Mouse (Mus musculus): Measurements from ENCODE around the gene Aig1. TPM values are rescaled to one million over a fixed set of nuclear protein-coding genes. Genes with fewer than 3 reads are reported as not detected.

Aig1 gene
- polyA plus RNA-seq, 1 experiment from 2014 or later, result 44.1 TPM

DNA sequence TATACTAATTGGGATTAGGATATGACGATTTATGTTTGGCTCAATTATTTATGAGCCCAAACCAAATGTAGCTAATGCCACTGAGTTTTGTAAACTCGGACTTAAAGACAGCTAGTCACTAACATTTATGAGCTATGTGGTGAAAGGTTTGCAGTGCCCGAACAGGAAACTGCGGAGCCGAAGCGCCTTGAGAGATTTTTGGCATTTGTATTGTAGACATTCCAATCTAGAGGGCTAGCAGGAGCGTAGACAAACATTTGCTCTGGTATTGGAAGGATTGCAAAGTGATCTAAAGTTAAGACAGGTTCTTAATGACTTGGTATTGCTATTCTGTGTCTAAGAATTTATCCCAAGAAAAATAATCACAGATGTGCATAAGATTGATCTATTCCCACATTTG is 12.3 kb downstream of the Aig1 start:
- H3K36me3 ChIP-seq (ENCODE audit: control insufficient read depth, insufficient read depth, low read length), result no peaks in the 10 kb centered on the region

DNA sequence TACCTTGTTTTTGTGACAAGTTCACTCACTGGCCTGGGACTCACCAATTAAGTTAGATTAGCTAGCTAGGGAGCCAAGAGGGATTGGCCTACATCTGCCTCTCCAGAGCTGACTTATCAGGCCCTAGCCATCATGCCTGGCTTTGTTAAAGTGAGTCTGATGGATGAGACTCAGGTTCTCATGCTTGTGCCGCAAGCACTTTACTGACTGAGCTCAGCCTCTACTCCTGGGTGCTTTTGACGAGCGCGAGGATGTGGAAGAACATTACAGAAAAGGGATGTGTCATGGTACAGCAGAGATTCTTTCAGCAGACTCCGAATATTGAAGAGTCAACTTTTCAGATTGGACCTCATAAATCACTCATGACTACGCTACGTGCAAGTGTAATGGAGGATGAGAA is 12.8 kb downstream of the Aig1 start:
- 82% methylated on average over 7 of the region's 7 CpGs for WGBS
- Histone ChIP-seq H3K4me2 (ENCODE audit: low read depth) (no peak overlapping the region), H3K4me1 (ENCODE audit: control insufficient read depth, insufficient read depth, low read length) (0 out of 2 replicates have a peak, but pooled peaks cover 3% of the 10 kb centered on the region), H3K9me3 (ENCODE audit: control insufficient read depth, low read length) (no peaks in the 10 kb centered on the region), H3K4me3 (ENCODE audit: low read depth, low read length) (no peak overlapping the region), H3K36me3 (ENCODE audit: control insufficient read depth, insufficient read depth, low read length) (no peaks in the 10 kb centered on the region), H3K27ac (ENCODE audit: low read depth, low read length) (no peak overlapping the region), H3K9ac (ENCODE audit: low read length) (no peak overlapping the region), H3K27me3 (ENCODE audit: control insufficient read depth, insufficient read depth, low read length) (no peaks in the 10 kb centered on the region)
- ATAC-seq (ENCODE audit: insufficient read depth, low FRiP score, low TSS enrichment), result no peak
- no peak for DNase-seq (ENCODE audit: low spot score)

More for the DNA sequence above, 12.3 kb downstream of the Aig1 start:
- no peak for DNase-seq (ENCODE audit: low spot score)
- H3K9ac ChIP-seq (ENCODE audit: low read length), result no peak overlapping the region
- no peak overlapping the region for H3K4me2 ChIP-seq (ENCODE audit: low read depth)
- no peak overlapping the region for H3K27ac ChIP-seq (ENCODE audit: low read depth, low read length)
- no peaks in the 10 kb centered on the region for H3K27me3 ChIP-seq (ENCODE audit: control insufficient read depth, insufficient read depth, low read length)
- no peaks in the 10 kb centered on the region for H3K9me3 ChIP-seq (ENCODE audit: control insufficient read depth, low read length)
- no peak overlapping the region for H3K4me3 ChIP-seq (ENCODE audit: low read depth, low read length)
- no peak for ATAC-seq (ENCODE audit: insufficient read depth, low FRiP score, low TSS enrichment)
- WGBS, result 89% methylated on average over 7 of the region's 7 CpGs
- H3K4me1 ChIP-seq (ENCODE audit: control insufficient read depth, insufficient read depth, low read length), result 0 out of 2 replicates have a peak, but pooled peaks cover 3% of the 10 kb centered on the region

DNA sequence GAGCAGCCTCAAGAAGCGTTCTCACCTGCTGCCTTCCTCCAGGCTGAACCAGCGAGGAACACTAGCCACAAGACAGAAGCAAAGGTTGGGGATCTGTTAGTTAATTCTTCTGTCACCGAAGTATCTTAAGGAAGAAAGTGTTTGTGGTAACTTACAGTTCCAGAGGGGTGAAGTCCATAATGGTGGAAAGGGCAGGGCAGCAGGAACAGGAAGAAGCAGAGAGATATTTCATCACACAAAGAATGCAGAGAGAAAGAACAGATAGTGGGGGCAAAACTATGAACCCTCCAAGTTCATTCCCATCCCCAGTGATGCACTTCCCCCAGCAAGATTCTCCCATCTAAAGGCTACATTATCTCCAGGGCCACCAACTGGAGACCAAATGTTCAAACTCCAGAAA is 13.7 kb downstream of the Aig1 start:
- Histone ChIP-seq H3K27ac (ENCODE audit: low read depth, low read length) (no peak overlapping the region), H3K36me3 (ENCODE audit: control insufficient read depth, insufficient read depth, low read length) (no peaks in the 10 kb centered on the region), H3K9ac (ENCODE audit: low read length) (no peak overlapping the region), H3K4me2 (ENCODE audit: low read depth) (no peak overlapping the region), H3K4me1 (ENCODE audit: control insufficient read depth, insufficient read depth, low read length) (peaks cover 5% of the 10 kb centered on the region), H3K4me3 (ENCODE audit: low read depth, low read length) (no peak overlapping the region), H3K9me3 (ENCODE audit: control insufficient read depth, low read length) (no peaks in the 10 kb centered on the region), H3K27me3 (ENCODE audit: control insufficient read depth, insufficient read depth, low read length) (no peaks in the 10 kb centered on the region)
- ATAC-seq (ENCODE audit: insufficient read depth, low FRiP score, low TSS enrichment) (no peak), DNase-seq (ENCODE audit: low spot score) (no peak)
- 90% methylated on average over 3 of the region's 3 CpGs for WGBS

DNA sequence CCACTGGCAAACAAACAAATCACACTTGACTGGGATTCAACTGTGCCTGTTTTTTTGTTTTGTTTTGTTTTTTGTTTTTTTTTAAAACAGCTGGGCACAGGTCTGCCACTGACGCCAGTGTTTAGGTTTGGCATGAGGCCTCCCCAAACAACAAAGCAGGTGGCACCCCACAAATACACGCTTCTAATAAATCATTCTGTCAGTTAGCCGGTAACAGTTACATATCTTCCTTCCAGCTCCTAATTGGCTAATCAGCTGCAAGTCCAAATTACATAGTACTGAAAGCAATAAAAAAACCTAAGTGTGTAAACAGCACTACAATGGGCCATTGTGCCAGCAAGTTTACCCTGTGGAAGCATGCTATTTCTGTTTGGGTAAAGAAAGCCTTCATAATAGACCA is 18.7 kb downstream of the Aig1 start:
- no peak overlapping the region for H3K27ac ChIP-seq (ENCODE audit: low read depth, low read length)
- peak; percentile 22 for DNase-seq (ENCODE audit: low spot score)
- no peak overlapping the region for H3K9ac ChIP-seq (ENCODE audit: low read length)
- H3K4me3 ChIP-seq (ENCODE audit: low read depth, low read length), result no peak overlapping the region
- H3K4me2 ChIP-seq (ENCODE audit: low read depth), result no peak overlapping the region
- H3K4me1 ChIP-seq (ENCODE audit: control insufficient read depth, insufficient read depth, low read length), result peaks cover 3% of the 10 kb centered on the region
- 22% methylated on average over 3 of the region's 3 CpGs for WGBS
- ATAC-seq (ENCODE audit: insufficient read depth, low FRiP score, low TSS enrichment), result no peak
- H3K9me3 ChIP-seq (ENCODE audit: control insufficient read depth, low read length), result peaks cover 3% of the 10 kb centered on the region; the same call in 1 of the 2 replicates
- H3K27me3 ChIP-seq (ENCODE audit: control insufficient read depth, insufficient read depth, low read length), result no peaks in the 10 kb centered on the region
- H3K36me3 ChIP-seq (ENCODE audit: control insufficient read depth, insufficient read depth, low read length), result no peaks in the 10 kb centered on the region

DNA sequence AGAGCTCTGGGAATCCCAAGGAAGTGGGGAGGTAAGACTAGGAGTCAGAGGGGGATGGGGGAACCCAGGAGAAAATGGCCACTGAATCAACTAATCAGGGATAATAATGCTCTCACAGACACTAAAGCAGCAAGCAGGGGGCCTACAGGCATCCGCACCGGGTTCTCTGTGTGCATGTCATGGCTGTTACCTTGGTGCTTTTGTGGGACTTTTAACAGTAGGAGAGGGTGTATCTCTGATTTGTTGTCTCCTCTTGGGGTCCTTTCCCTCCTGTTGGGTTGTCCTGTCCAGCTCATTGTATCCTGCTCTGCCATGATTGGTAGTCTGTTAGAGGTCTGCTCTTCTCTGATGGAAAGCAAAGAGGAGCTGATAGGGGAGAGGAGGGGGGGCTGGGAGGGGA is 19.6 kb downstream of the Aig1 start:
- Histone ChIP-seq H3K27ac (ENCODE audit: low read depth, low read length) (no peak overlapping the region), H3K27me3 (ENCODE audit: control insufficient read depth, insufficient read depth, low read length) (no peaks in the 10 kb centered on the region), H3K36me3 (ENCODE audit: control insufficient read depth, insufficient read depth, low read length) (no peaks in the 10 kb centered on the region), H3K9me3 (ENCODE audit: control insufficient read depth, low read length) (peaks cover 3% of the 10 kb centered on the region; the same call in 1 of the 2 replicates), H3K4me2 (ENCODE audit: low read depth) (no peak overlapping the region), H3K9ac (ENCODE audit: low read length) (no peak overlapping the region), H3K4me1 (ENCODE audit: control insufficient read depth, insufficient read depth, low read length) (peaks cover 3% of the 10 kb centered on the region), H3K4me3 (ENCODE audit: low read depth, low read length) (no peak overlapping the region)
- DNase-seq (ENCODE audit: low spot score), result peak; percentile 51
- 10% methylated on average over 2 of the region's 2 CpGs for WGBS
- ATAC-seq (ENCODE audit: insufficient read depth, low FRiP score, low TSS enrichment), result peak; percentile 89

DNA sequence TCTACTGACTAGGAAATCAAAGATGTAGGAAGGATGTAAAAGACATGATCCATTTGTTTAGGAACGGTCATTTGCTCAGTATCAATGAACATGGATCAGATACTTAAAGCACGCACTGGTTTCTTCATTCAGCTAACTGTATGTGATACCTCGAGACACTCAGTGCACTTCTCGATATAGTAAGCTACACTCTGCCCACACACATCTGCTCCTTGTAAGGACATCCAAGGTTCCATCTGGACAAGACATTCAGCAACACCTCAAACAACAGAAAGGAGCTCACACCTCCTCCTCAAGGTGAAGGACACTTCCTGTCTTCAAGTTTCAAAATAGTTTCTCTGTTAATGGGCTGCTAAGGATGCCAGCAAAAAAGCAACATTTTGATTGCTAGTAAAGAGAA is 23.9 kb downstream of the Aig1 start:
- H3K9me3 ChIP-seq (ENCODE audit: control insufficient read depth, low read length), result peaks cover 3% of the 10 kb centered on the region; the same call in 1 of the 2 replicates
- no peaks in the 10 kb centered on the region for H3K36me3 ChIP-seq (ENCODE audit: control insufficient read depth, insufficient read depth, low read length)
- no peak overlapping the region for H3K4me3 ChIP-seq (ENCODE audit: low read depth, low read length)
- 87% methylated on average over 4 of the region's 4 CpGs for WGBS
- no peaks in the 10 kb centered on the region for H3K27me3 ChIP-seq (ENCODE audit: control insufficient read depth, insufficient read depth, low read length)
- H3K9ac ChIP-seq (ENCODE audit: low read length), result no peak overlapping the region
- no peak overlapping the region for H3K27ac ChIP-seq (ENCODE audit: low read depth, low read length)
- no peaks in the 10 kb centered on the region; the same call in none of the 2 replicates for H3K4me1 ChIP-seq (ENCODE audit: control insufficient read depth, insufficient read depth, low read length)
- H3K4me2 ChIP-seq (ENCODE audit: low read depth), result no peak overlapping the region
- ATAC-seq (ENCODE audit: insufficient read depth, low FRiP score, low TSS enrichment) (no peak), DNase-seq (ENCODE audit: low spot score) (no peak)

DNA sequence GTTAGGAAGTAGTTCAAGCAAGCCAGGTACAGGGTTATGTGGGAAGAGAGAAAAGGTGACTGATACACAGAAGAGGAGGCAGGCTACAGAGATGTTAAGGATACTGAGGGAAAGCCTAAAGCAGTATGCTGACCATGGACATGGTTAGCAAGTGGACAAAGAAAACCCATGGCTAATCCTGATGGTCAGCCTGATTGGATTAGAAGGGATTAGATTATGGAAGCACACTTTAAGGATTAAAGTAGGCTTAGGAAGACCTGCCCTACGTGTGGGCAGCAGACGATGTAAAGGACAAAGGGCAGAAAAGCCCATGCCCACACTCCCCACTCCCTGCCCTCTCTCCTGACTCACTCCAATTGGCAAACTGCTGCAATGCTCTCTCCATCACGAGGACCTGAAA is 25.0 kb downstream of the Aig1 start:
- Histone ChIP-seq H3K36me3 (ENCODE audit: control insufficient read depth, insufficient read depth, low read length) (no peaks in the 10 kb centered on the region), H3K4me1 (ENCODE audit: control insufficient read depth, insufficient read depth, low read length) (no peaks in the 10 kb centered on the region), H3K27ac (ENCODE audit: low read depth, low read length) (no peak overlapping the region), H3K27me3 (ENCODE audit: control insufficient read depth, insufficient read depth, low read length) (no peaks in the 10 kb centered on the region), H3K9me3 (ENCODE audit: control insufficient read depth, low read length) (peaks cover 3% of the 10 kb centered on the region; the same call in 1 of the 2 replicates), H3K4me3 (ENCODE audit: low read depth, low read length) (no peak overlapping the region), H3K4me2 (ENCODE audit: low read depth) (no peak overlapping the region), H3K9ac (ENCODE audit: low read length) (no peak overlapping the region)
- 70% methylated on average over 3 of the region's 3 CpGs for whole genome bisulfite sequencing
- DNase-seq (ENCODE audit: low spot score) (no peak), ATAC-seq (ENCODE audit: insufficient read depth, low FRiP score, low TSS enrichment) (no peak)

DNA sequence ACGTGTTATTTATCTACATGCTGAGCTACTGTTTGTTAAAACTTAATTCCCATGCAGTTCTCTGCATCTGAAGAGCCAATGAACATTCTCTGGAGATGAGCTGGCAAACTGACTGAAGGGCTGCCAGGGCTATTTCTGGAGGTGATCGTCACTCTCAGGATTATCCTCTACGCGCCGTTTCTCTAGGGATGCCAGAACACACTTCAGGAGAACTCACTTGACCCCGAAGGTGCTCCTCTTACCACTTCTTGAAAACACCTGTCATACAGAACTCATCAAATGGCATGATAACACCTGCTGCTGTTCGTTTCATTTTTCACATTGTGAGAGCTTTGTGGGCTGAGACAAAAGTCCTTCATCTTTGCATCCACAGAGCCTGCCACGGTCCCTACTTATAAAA is 25.9 kb downstream of the Aig1 start:
- no peak overlapping the region for H3K9ac ChIP-seq (ENCODE audit: low read length)

DNA sequence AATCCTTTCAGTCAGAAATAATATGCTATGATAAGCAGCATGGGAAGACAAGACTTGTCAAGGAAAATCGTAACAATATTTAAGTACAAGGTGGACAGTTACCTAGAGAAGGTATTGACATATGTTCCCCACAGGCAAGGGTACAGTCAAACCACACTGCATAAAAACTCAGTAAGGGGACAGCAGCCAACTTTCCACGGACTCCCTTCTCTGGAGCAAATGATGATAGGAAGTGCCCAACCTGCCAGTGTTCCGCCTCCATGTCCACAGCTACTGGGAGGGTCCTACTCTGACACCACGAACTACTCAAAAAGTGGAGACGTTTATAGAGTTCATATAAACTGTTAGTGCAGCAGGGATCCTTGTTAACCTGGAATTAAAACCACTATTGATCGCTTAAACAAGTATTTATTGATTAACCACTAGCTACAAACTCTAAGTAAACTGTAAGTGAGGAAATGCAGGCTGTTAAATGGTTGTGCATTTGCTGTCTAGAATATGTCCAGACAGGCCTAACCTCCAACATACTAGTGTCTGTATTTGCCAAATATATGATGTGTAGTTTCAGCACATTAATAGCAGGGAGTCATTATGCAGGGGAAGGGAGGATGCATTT is 30.2 kb downstream of the Aig1 start:
- H3K27me3 ChIP-seq (ENCODE audit: control insufficient read depth, insufficient read depth, low read length), result no peaks in the 10 kb centered on the region
- no peak overlapping the region for H3K9ac ChIP-seq (ENCODE audit: low read length)
- DNase-seq (ENCODE audit: low spot score) (no peak), ATAC-seq (ENCODE audit: insufficient read depth, low FRiP score, low TSS enrichment) (no peak)
- H3K9me3 ChIP-seq (ENCODE audit: control insufficient read depth, low read length), result no peaks in the 10 kb centered on the region
- H3K4me2 ChIP-seq (ENCODE audit: low read depth), result no peak overlapping the region
- no peak overlapping the region for H3K27ac ChIP-seq (ENCODE audit: low read depth, low read length)
- no peaks in the 10 kb centered on the region for H3K36me3 ChIP-seq (ENCODE audit: control insufficient read depth, insufficient read depth, low read length)
- WGBS, result 90% methylated on average over 6 of the region's 6 CpGs
- no peaks in the 10 kb centered on the region for H3K4me1 ChIP-seq (ENCODE audit: control insufficient read depth, insufficient read depth, low read length)
- H3K4me3 ChIP-seq (ENCODE audit: low read depth, low read length), result no peak overlapping the region

More for the DNA sequence above, 25.9 kb downstream of the Aig1 start:
- Histone ChIP-seq H3K4me1 (ENCODE audit: control insufficient read depth, insufficient read depth, low read length) (no peaks in the 10 kb centered on the region), H3K9me3 (ENCODE audit: control insufficient read depth, low read length) (peaks cover 3% of the 10 kb centered on the region; the same call in 1 of the 2 replicates), H3K27ac (ENCODE audit: low read depth, low read length) (no peak overlapping the region), H3K4me2 (ENCODE audit: low read depth) (no peak overlapping the region), H3K27me3 (ENCODE audit: control insufficient read depth, insufficient read depth, low read length) (no peaks in the 10 kb centered on the region), H3K36me3 (ENCODE audit: control insufficient read depth, insufficient read depth, low read length) (no peaks in the 10 kb centered on the region), H3K4me3 (ENCODE audit: low read depth, low read length) (no peak overlapping the region)
- 84% methylated on average over 8 of the region's 8 CpGs for WGBS
- DNase-seq (ENCODE audit: low spot score) (no peak), ATAC-seq (ENCODE audit: insufficient read depth, low FRiP score, low TSS enrichment) (no peak)

Data from neural tube, embryonic 11.5 days (tissue).